Mouse (Mus musculus) forebrain, embryonic 13.5 days (tissue): ENCODE results near the gene Pde1b. TPM values are rescaled to one million over a fixed set of nuclear protein-coding genes. Genes with fewer than 3 reads are reported as not detected.

ENCODE experiments used
- ATAC-seq: fragments of 200-750 bp; cut with Nextera tagmentation; 2 replicates; pipeline ENCODE4 v1.8.0; 2017
- H3K27ac ChIP-seq: fragments of 300-500 bp; sonication (generic); 2 replicates; pipeline ENCODE4 v1.5.1; 2015; ENCODE audit warnings: inconsistent platforms, mild to moderate bottlenecking, moderate library complexity
- H3K27me3 ChIP-seq: fragments of 300-500 bp; sonication (generic); 2 replicates; pipeline ENCODE4 v1.6.1; 2015; ENCODE audit warnings: mild to moderate bottlenecking, inconsistent platforms
- H3K36me3 ChIP-seq: fragments of 300-500 bp; sonication (generic); 2 replicates; pipeline ENCODE4 v1.6.1; 2015; ENCODE audit warnings: mild to moderate bottlenecking, inconsistent platforms; ENCODE audit not compliant: poor library complexity, severe bottlenecking
- H3K4me1 ChIP-seq: fragments of 300-500 bp; sonication (generic); 2 replicates; pipeline ENCODE4 v1.6.1; 2015; ENCODE audit warnings: inconsistent platforms
- H3K4me2 ChIP-seq: fragments of 300-500 bp; sonication (generic); 2 replicates; pipeline ENCODE4 v1.6.1; 2015; ENCODE audit warnings: inconsistent platforms, mild to moderate bottlenecking, moderate library complexity
- H3K4me3 ChIP-seq: fragments of 300-500 bp; sonication (generic); 2 replicates; pipeline ENCODE4 v1.5.1; 2015; ENCODE audit warnings: mild to moderate bottlenecking, inconsistent platforms
- H3K9ac ChIP-seq: fragments of 300-500 bp; sonication (generic); 2 replicates; pipeline ENCODE4 v1.6.1; 2015; ENCODE audit warnings: mild to moderate bottlenecking, inconsistent platforms
- H3K9me3 ChIP-seq: fragments of 300-500 bp; sonication (generic); replicated peaks from 2 replicates; pipeline ENCODE4 v1.6.1; 2016; ENCODE audit warnings: inconsistent platforms
- WGBS: fragments of 180-500 bp; shearing (Covaris S2); methylation state at CpG from one replicate; pipeline ENCODE4 v1.1.7; 2015; 5-methylcytosine and 5-hydroxymethylcytosine counted together
- polyA plus RNA-seq: library from polyadenylated mRNA; unstranded; fragments of >200 nt; fragmentation: Nextera tagmentation; extraction: Ambion mirVana; gene quantifications from 2 replicates; pipeline ENCODE4 v1.2.1, GENCODE M21; 2015

The Pde1b gene
- polyA plus RNA-seq, 1 experiment from 2014 or later: 61.6 TPM

DNA sequence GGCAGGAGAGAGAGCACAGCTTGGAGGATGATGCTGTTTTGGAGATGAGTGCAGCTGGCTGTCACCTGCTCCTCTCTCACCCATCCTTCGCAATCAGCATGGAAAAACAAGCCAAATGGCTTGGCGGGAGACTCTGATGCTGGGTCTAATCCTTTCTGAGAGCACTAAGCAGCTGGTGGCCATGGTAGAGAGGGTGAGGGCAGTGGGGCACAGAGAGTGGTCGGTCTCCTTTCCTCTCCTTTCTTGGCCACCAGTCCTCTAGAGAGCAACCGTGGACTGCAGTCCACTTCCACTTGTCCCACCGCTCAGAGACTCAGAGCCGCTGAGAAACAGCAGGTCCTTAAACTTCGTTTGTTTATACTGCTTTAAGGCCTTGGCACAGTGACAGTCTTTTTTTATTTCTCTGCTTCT lies 10.8 kb downstream of the Pde1b start:
- Histone ChIP-seq H3K36me3 (no peaks in the 10 kb centered on the region), H3K4me2 (peak overlapping the region; percentile 59), H3K4me1 (peaks cover 70% of the 10 kb centered on the region), H3K9ac (peak overlapping the region; percentile 41; the same call in 1 of the 2 replicates), H3K27me3 (no peaks in the 10 kb centered on the region), H3K9me3 (no peaks in the 10 kb centered on the region), H3K4me3 (peak overlapping the region; percentile 41; the same call in 1 of the 2 replicates), H3K27ac (peak overlapping the region; percentile 96)
- 8% methylated on average over 7 of the region's 7 CpGs for WGBS
- ATAC-seq: peak; percentile 39

DNA sequence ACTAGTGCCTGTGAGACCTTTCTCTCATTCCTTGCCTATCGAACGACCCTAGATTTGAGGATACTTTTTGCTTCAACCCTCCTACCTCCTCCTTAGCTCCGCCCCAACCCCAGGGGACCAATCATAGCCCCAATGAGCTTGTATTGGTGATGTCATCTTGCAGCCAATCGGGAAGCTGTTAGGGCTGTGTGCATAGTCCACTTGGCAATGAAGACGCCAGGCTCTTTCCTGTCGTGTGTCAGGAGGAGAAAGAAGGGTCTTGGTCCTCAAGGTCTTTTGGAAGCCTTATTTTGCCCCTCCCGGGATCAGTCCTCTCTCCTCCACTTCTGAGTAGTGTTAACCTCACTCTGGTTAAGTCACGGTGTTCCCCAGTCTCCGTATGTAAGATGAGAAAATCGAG lies 11.3 kb downstream of the Pde1b start:
- no peaks in the 10 kb centered on the region for H3K9me3 ChIP-seq
- H3K36me3 ChIP-seq: no peaks in the 10 kb centered on the region
- peak; percentile 94 for ATAC-seq
- H3K27ac ChIP-seq: peak overlapping the region; percentile 96
- H3K9ac ChIP-seq: peak overlapping the region; percentile 69
- H3K4me2 ChIP-seq: peak overlapping the region; percentile 59
- WGBS: 3% methylated on average over 10 of the region's 10 CpGs
- H3K4me1 ChIP-seq: peaks cover 70% of the 10 kb centered on the region
- H3K4me3 ChIP-seq: peak overlapping the region; percentile 41
- H3K27me3 ChIP-seq: no peaks in the 10 kb centered on the region

DNA sequence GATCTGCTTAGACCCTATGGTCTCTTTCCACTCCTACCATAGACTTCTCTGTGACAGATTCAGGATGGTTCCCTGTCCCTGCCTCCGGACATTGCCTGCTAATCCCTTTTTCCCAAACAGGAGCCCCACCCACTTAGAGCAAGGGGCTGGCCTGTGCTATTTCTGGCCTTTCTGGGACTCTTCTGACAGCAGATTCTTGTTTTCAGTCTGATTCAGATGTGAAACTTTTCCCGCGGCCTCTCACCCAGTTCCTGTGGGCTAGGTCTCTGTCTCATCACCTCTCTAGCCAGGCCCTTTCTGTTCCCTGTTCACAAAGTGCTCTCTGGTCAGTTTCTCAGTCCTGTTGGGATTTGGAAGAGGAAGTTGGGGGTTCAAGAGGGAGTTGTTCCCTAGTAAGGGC lies 12.1 kb downstream of the Pde1b start:
- H3K27ac ChIP-seq: peak overlapping the region; percentile 96
- 32% methylated on average over 3 of the region's 3 CpGs for WGBS
- no peak for ATAC-seq
- H3K36me3 ChIP-seq: no peaks in the 10 kb centered on the region
- peaks cover 70% of the 10 kb centered on the region for H3K4me1 ChIP-seq
- peak overlapping the region; percentile 41 for H3K4me3 ChIP-seq
- peak overlapping the region; percentile 60 for H3K9ac ChIP-seq
- H3K4me2 ChIP-seq: peak overlapping the region; percentile 59
- no peaks in the 10 kb centered on the region for H3K9me3 ChIP-seq
- H3K27me3 ChIP-seq: no peaks in the 10 kb centered on the region

DNA sequence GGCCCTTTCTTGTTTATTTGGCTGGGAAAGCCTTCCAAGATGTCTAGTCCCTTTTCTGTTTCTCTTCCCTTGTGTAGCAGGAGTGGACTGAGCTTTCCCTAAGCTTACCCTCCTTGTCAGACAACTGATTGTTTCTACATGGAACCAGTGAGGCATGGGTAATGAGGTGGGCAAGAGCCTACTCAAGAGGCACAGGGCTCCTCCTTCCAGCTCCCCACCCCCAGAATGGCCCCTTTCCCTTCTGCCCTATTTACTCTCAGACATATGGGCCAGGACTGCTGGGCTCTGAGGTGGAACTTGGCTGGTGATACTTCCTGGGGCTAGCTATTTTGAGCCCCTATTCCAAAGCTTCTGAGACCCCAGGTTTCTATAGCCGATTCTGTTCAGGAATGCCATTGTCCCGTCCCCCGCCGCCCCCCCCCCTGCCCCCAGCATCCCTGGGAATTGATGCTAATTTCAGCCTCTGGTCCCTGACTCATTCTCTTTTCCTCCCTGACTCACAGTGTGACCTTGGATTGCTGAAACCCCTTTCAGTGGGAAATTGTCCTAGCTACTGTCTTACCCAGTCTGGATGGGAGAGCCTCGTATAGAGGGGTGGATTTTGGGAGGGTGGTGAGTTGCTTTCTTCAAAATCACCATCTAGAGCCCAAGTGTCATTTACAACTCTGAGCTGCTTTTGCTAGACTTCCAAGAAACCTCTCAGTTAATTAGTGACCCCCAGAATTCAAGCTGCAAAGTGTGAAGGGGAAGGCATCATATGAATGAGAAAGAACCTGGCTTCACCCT lies 16.0 kb downstream of the Pde1b start:
- Histone ChIP-seq H3K36me3 (peaks cover 21% of the 10 kb centered on the region), H3K4me1 (peaks cover 80% of the 10 kb centered on the region), H3K9me3 (no peaks in the 10 kb centered on the region), H3K27ac (peak overlapping the region; percentile 96), H3K27me3 (no peaks in the 10 kb centered on the region), H3K9ac (no peak overlapping the region), H3K4me2 (peak overlapping the region; percentile 43), H3K4me3 (no peak overlapping the region)
- WGBS: 0% methylated on average over 5 of the region's 5 CpGs
- ATAC-seq: peak; percentile 83

DNA sequence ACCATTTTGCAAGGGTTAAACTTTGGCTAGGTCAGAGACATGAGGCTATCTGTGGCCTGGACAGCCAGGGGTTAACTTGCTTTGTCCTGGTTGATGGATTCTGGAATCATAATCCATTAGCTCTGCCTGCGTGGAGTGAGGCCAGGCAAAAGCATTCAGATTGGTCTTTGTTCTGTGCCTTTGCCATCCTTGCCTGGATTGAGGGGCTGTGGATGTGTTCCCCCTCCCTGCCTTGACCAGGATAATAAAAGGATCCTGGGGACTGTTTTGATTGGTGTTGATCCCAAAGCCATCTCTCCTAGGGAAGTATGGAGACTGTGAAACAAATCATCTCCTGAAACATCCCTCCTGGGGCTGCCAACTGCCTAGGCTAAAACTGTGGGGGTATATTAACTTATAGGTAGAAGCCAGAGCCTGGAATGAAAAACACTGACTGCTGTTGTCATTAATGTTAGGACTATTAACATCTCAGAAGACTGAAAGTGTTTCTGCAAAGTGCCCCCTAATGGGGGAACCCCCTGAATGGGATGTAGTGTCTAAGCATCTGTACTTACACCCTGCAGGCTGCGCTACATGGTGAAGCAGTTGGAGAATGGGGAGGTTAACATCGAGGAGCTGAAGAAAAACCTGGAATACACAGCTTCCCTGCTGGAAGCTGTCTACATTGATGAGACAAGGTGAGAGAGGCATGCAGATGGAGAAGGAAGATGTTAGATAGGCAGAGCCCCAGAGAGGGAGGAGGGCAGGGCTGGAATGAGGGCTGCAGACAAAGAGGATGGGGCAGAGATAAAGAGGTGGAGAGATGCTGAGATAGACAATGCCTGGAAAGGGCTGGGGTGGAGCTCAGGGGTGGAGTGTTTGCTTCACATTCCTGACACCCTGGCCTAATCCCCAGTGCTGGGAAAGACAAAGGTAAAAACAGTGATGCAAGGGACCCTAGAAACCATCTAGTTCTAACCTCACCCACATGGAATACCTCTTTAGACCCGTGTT lies 16.8 kb downstream of the Pde1b start:
- Histone ChIP-seq H3K4me3 (no peak overlapping the region), H3K27me3 (no peaks in the 10 kb centered on the region), H3K27ac (peak overlapping the region; percentile 96), H3K9ac (peak overlapping the region; percentile 47; the same call in 1 of the 2 replicates), H3K4me1 (peaks cover 76% of the 10 kb centered on the region), H3K36me3 (peaks cover 30% of the 10 kb centered on the region), H3K9me3 (no peaks in the 10 kb centered on the region), H3K4me2 (peak overlapping the region; percentile 43)
- peak; percentile 29 for ATAC-seq
- WGBS: 4% methylated on average over 4 of the region's 4 CpGs

DNA sequence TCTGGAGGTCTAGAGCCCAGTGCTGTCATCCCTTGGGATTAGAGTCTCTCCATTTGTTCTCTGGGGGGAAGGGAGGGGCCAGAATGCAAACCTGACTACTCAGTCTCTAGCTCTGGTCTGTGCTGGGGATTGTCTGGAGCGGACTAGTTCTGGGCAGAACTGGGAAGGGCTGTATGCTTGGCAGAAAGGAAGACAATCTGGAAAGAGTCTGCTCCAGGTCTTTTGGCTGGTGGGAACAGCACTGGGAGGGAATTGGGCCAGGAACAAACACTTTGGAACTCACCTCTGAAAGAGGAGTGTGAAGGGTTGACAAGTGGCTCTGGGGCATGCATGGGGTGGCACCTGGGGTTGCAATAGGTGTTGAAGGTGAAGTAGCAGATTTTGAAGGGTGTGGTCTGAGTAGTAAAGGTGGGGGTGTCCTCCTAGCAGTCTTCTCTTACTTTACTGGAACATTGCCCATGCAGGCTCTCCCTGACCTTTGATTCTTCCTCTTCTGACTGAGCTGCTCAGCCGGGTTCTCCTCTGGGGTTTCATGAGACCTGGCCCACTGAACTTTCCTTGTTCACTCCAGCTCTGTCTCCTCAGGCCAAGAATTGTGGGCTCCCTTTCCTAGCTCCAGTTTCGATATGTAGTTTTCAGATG lies 19.7 kb downstream of the Pde1b start:
- Histone ChIP-seq H3K4me2 (no peak overlapping the region), H3K9ac (no peak overlapping the region), H3K4me3 (no peak overlapping the region), H3K27me3 (no peaks in the 10 kb centered on the region), H3K27ac (peak overlapping the region; percentile 51), H3K9me3 (no peaks in the 10 kb centered on the region), H3K36me3 (peaks cover 58% of the 10 kb centered on the region), H3K4me1 (peaks cover 47% of the 10 kb centered on the region)
- ATAC-seq: no peak
- WGBS: 79% methylated on average over 3 of the region's 3 CpGs

DNA sequence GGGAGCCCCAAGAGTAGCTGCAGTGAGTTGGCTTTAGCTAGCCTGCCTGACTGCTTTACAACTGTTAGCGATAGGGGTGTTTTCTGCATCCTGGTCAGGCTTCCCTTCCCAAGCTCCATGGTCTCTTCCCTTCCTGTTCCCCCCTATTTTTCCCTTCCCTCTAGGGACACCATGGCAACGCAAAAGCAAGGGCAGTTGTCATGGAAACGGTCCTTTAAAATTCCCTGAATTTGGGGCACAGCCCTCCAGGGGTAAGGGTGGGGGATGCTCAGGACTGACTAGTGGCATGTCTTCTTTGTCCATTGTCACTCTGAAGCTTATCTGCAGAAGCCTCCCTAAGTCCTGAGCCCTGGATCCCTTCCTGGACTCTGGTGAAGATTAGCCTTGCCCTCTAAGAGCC lies 20.3 kb downstream of the Pde1b start:
- Histone ChIP-seq H3K27ac (peak overlapping the region; percentile 51; the same call in 1 of the 2 replicates), H3K4me2 (no peak overlapping the region; the same call in 1 of the 2 replicates), H3K27me3 (no peaks in the 10 kb centered on the region), H3K4me3 (no peak overlapping the region), H3K9ac (no peak overlapping the region), H3K36me3 (peaks cover 64% of the 10 kb centered on the region), H3K9me3 (no peaks in the 10 kb centered on the region), H3K4me1 (peaks cover 42% of the 10 kb centered on the region)
- 38% methylated on average over 3 of the region's 3 CpGs for WGBS
- no peak for ATAC-seq

DNA sequence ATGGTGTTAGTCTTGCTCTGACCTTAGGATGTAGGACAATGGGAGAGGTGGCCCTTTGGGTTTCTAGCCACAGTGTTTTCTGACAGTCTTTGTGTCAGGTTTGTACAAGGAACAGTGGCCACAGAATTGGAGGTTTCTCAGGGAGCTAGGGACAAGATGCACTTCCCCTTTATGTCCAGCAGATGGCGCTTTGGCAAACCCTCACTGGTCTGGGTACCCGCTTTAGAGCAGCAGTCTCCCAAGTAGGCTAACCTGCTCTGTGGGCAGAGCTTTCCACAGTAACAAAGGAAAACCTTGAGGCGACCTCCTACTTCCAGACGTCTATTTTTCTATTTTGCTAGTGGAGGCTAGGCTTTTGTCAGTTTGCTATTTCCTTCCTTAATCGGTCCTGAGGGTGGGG lies 27.5 kb downstream of the Pde1b start:
- Histone ChIP-seq H3K4me3 (no peak overlapping the region), H3K9me3 (no peaks in the 10 kb centered on the region), H3K36me3 (peaks cover 50% of the 10 kb centered on the region), H3K27me3 (no peaks in the 10 kb centered on the region), H3K9ac (no peak overlapping the region), H3K4me2 (no peak overlapping the region), H3K4me1 (peaks cover 13% of the 10 kb centered on the region), H3K27ac (peak overlapping the region; percentile 62; the same call in 1 of the 2 replicates)
- peak; percentile 89 for ATAC-seq
- WGBS: 3% methylated on average over 5 of the region's 5 CpGs

DNA sequence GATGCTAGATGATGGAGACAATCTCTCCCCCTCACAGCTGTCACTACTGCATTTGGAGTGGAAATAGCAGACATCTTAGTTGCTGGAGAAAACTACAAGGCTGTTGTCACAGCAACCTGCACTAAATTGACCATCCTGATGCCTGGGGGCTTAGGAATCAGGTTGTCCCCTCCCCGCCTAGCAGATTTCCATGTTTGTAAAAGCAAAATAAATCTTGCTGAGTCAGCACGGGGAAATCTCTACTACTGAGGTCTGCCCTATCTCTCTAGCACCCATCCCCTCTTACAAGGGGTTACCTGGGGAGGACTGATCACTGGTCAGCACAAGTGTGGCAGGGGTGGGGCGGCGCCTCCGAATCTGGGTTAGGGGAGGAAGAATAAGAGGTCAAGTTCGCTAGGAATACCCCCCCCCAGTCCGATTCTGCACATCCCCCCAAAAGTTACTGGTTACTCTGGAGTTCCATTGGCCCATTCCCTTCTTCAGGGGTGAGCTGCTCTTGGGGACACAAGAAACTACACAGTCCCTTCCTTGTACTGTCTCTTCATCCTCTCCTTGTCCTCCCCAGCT lies 31.3 kb downstream of the Pde1b start:
- Histone ChIP-seq H3K9ac (no peak overlapping the region), H3K27ac (no peak overlapping the region), H3K4me2 (no peak overlapping the region), H3K4me1 (peaks cover 41% of the 10 kb centered on the region), H3K4me3 (no peak overlapping the region), H3K9me3 (no peaks in the 10 kb centered on the region), H3K27me3 (no peaks in the 10 kb centered on the region), H3K36me3 (peaks cover 13% of the 10 kb centered on the region)
- no peak for ATAC-seq
- 93% methylated on average over 7 of the region's 7 CpGs for WGBS

DNA sequence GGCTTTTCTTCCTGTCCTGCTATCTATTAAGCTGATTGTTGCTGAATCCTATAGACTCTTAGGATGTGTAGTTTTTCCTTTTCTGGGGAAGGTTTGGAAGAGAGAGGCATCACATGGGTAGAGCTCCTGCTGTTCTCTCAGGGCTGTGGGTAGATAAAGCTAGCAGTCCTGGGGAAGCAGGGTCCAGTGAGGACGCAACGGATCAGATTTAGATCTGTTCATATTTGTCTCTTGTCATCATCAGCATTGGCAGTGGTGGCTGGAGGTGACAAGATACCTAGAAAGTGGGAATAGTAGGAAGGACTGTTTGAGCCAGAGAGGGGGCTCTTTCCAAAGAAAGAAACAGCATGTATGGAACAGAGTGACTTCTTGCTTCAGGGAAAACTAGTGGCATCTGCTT lies 32.2 kb downstream of the Pde1b start:
- Histone ChIP-seq H3K9me3 (no peaks in the 10 kb centered on the region), H3K27ac (no peak overlapping the region), H3K4me2 (no peak overlapping the region), H3K27me3 (no peaks in the 10 kb centered on the region), H3K4me3 (no peak overlapping the region), H3K4me1 (peaks cover 36% of the 10 kb centered on the region), H3K9ac (no peak overlapping the region), H3K36me3 (peaks cover 6% of the 10 kb centered on the region; the same call in 1 of the 2 replicates)
- ATAC-seq: no peak
- 70% methylated on average over 2 of the region's 2 CpGs for WGBS

DNA sequence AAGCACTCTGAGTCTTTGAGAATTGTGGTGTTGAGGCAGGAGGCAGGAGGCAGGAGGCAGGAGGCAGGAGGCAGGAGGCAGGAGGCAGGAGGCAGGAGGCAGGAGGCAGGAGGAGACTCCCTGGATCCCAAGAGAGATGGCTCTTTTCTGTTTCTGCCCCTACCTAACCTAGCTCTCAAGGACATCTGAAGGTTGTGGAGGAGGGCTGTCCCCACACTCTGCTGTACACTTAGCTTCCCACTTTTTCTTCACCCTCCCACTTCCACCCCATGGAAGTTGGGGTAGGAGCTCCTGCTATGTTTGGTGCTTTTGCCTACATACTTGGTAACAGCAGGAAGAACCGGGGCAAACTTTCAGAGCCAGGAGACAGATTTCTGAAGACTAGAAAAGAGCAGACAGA lies 33.0 kb downstream of the Pde1b start:
- no peak for ATAC-seq
- WGBS: 72% methylated on average over 1 of the region's 1 CpGs
- H3K27ac ChIP-seq: no peak overlapping the region

More for the DNA sequence above, 33.0 kb downstream of the Pde1b start:
- Histone ChIP-seq H3K27me3 (no peaks in the 10 kb centered on the region), H3K4me1 (peaks cover 36% of the 10 kb centered on the region), H3K36me3 (peaks cover 6% of the 10 kb centered on the region; the same call in 1 of the 2 replicates), H3K4me2 (no peak overlapping the region), H3K9ac (0 out of 2 replicates have a peak overlapping the region, but pooled peaks have one; percentile 18), H3K4me3 (no peak overlapping the region), H3K9me3 (no peaks in the 10 kb centered on the region)
